ENCODE assay signal across 9 mouse cellular contexts in the genomic region with DNA sequence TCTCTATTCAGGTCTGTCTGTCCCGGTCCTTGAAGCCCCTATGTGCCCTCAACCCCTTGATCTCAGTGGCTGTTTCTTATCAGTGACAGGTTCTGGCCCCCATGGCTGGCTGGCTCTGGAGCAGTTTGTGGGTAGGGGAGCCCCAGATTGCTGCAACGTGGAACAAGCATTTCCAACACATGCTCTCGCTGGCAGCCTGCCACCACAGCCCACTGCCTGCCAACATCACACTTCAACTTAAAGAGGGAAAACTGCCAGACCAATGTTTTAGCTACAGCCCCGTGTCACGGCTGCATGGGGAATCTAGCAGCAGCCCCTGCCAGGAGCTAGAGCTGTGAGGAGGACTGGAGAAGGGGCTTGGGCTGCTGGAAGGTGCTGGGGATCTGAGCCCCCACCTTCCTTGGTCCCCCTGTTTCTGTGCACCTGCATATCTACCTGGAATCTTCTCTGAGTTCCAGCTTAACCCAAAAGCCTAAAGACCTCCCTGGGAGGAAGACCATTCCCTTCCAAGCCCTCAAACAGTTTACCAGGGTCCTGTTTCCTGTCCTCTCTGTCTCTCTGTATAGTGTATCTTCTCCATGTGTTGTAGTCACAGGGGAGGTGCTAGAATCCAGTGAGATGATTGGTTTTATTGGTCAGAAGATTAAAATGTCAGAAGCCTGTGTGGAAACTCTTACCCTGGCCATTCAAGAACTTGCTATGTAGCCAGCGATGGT. TPM values are rescaled to one million over a fixed set of nuclear protein-coding genes. Genes with fewer than 3 reads are reported as not detected.
DNase-seq lines count a peak whose midpoint lies in the region; ATAC-seq lines count a peak whose summit lies in the region.
"Had no signal": no experiment of that assay in that cellular context is flagged by ENCODE, and none has a peak within 500 bp of the region (broad histone marks: within the 10 kb centered on the region; RNA-seq: fewer than 3 reads in every experiment).

No protein-coding gene starts in this region.

- no peak overlapping the region for H3K4me3 ChIP-seq in intestine, embryonic 16.5 days (ENCODE audit: low read length)

- no peaks in the 10 kb centered on the region for H3K36me3 ChIP-seq in intestine, embryonic 16.5 days (ENCODE audit: control insufficient read depth, insufficient read depth, low read length)

- no peak overlapping the region for H3K9ac ChIP-seq in intestine, embryonic 16.5 days (ENCODE audit: low read depth, low read length)

- 43% methylated on average over 6 of the region's 6 CpGs for WGBS in intestine, embryonic 16.5 days

- H3K27ac ChIP-seq in intestine, embryonic 16.5 days (ENCODE audit: low read length): no peak overlapping the region

- no peak overlapping the region for H3K4me2 ChIP-seq in intestine, embryonic 16.5 days (ENCODE audit: low read depth, low read length)

- H3K9me3 ChIP-seq in intestine, embryonic 16.5 days (ENCODE audit: control insufficient read depth, low read length): no peaks in the 10 kb centered on the region

- H3K27me3 ChIP-seq in intestine, embryonic 16.5 days (replicated peaks; ENCODE audit: control insufficient read depth, insufficient read depth, low read length): no peaks in the 10 kb centered on the region
- H3K27me3 ChIP-seq: CH12.LX had no signal

- no peak for ATAC-seq in intestine, embryonic 16.5 days

- intact Hi-C loops in left cerebral cortex, postnatal 14 days (cut with DNase I): no loop called here

- DNase-seq in gastrocnemius, postnatal 10 days: peak; percentile 14
- no peak for DNase-seq in gastrocnemius, postnatal 25 days
- peak; percentile 27 for DNase-seq in Muller cell, postnatal 12 days (ENCODE audit: inconsistent ontology term)
- DNase-seq in frontal cortex, postnatal 14 days (ENCODE audit: low spot score in 2 of 2): peak; percentile 78 to 83
- DNase-seq in left cerebral cortex, postnatal 14 days (ENCODE audit: low spot score in 2 of 2): peak; percentile 90 to 93
- DNase-seq in right cerebral cortex, postnatal 14 days: peak; percentile 89
- DNase-seq in spleen, postnatal 36 days (ENCODE audit: low spot score in 2 of 2): no peak

- peaks cover 5% of the 10 kb centered on the region for H3K4me1 ChIP-seq in intestine, embryonic 16.5 days (ENCODE audit: control insufficient read depth, insufficient read depth, low read length)

RNA-seq across cellular contexts. Expression of a gene that starts 50.5 kb away (rescaled TPM):
- 10 to 100 TPM; 17.2 to 17.5 TPM for total RNA-seq in gastrocnemius, postnatal 10 days (2021)
- total RNA-seq in gastrocnemius, postnatal 25 days (2021): 1 to 10 TPM; 6.8 to 7.5 TPM
- 10 to 100 TPM; 26.3 to 28.9 TPM for total RNA-seq in left cerebral cortex, postnatal 14 days (2021)
- polyA plus RNA-seq in intestine, embryonic 16.5 days (2015; fragmentation: Nextera tagmentation; extraction: Ambion mirVana): 124 and 128 TPM in 2 replicates

Comparison
In these comparisons a context has a peak if more than half of its experiments do, and no peak if none do; other contexts are left out.
1. DNase-seq: peak in gastrocnemius, postnatal 10 days (single experiment), Muller cell, postnatal 12 days (single experiment), frontal cortex, postnatal 14 days (2 of 2), left cerebral cortex, postnatal 14 days (2 of 2) and right cerebral cortex, postnatal 14 days (single experiment); none in gastrocnemius, postnatal 25 days (single experiment) and spleen, postnatal 36 days (0 of 2).